Mouse (Mus musculus): ENCODE data around the gene Rftn1.
A peak's percentile ranks its signal among the peaks of the same experiment; 100 is the strongest.

Gene Rftn1

DNA sequence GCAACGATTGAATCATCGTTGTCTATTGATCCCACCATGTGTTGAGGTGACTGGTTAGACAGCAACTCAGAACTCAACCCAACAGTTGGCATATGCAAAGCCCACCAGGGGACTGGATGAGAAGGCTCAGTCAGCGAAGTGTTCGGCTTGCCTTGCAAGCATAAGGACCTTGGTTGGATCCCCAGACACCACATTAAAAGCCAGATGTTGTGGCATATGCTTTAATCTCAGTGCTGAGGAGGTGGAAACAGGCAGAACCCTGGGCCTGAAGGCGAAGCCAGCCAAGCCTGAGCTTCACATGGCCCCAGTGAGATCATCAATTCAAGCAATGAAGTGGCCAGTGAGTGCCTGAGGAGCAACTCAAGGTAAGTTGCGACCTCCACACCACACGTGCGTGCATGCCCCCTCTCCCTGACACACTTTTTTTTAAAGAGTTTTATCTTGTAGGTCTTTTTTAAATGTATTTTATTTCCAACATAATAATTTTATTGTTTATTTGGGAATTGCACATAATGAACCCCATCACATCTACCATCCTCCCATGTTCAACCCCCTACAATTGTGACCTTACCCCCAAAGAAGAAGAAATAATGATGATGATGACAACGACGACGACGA, 11.5 kb upstream of the Rftn1 start:
- no peak for DNase-seq

DNA sequence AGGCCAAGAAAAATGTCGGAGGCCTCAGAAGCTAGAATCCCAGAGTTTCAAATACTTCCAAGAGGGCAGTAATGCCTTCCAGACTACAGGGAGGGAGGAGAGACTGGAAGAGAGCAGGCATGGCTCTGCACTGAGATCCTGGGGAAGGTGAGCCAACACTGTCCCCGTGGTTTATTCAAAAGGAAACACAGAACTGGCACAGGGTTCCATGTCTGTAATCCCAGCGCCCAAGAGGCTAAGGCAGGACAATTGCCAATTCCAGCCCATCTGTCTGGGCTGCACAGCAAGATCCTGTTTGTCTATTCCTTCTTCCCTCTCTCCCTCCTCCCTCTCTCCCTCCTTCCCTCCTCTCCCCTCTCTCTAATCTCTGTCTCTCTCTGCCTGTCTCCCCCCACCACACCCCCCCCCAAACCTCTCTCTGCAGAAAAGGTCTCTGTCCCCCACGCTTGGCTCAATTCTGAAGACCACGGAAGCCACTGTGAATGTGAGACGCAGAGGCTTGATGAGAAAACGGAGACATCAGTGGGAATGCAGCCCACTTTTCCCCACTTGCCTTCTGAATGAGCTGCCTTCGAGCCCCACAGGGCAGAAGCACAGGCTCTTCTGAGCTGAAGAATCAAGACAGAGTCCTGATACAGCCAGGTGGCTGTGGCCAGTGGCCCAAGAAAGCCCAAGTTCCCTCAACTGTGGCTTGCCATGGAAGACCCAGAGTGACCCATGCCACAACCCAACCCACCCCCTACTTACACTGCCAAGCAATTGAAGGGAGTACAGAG, 8.8 kb upstream of the Rftn1 start:
- DNase-seq, result peak; percentile 85 to 87

GRCm38 (mm10) chr17:50197572-50197971, 7.1 kb upstream of the Rftn1 start:
- no peak for DNase-seq

GRCm38 (mm10) chr17:50196005-50196672, 5.7 kb upstream of the Rftn1 start:
- DNase-seq, result no peak

DNA sequence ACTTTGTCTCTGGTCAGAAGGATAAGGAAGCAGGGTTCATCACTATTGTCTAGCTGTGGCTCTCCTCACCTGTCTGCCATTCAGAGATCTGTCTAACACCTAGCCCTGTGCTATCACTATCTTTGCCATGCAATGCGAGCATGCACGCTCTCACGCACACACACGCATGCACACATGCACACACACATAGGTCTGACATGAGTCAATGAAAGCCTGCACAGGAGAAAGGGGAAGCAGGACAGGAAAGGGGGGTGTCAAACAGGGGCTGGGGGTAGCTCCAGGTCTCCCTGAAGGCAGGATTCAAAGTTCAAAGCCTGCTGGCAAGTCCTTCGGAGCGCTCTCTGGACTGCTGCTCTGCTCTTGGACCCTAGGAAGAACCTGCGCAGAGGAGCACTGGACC, 4.9 kb upstream of the Rftn1 start:
- DNase-seq, result no peak

DNA sequence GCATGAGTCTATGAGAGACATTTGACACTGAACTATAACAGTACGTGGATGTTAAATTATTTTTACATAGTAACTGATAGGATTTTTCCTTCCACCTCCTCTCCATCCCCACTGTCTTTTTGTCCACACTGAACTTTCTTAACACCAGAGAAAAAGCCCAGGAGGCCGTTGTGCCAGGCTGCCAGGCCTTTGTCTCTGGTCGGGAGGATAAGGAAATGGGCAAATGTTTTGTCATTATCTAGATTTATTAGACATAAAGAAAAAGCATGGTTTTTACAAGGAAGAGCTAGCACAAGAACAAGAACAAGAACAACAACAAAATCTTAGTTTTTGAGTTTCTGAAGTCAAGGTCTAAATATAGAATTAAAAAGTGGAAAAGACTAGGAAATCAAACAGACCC, 4.1 kb upstream of the Rftn1 start:
- no peak for DNase-seq

GRCm38 (mm10) chr17:50193653-50194052, 3.2 kb upstream of the Rftn1 start:
- no peak for DNase-seq

GRCm38 (mm10) chr17:50192376-50192940, 2.0 kb upstream of the Rftn1 start:
- no peak for DNase-seq

DNA sequence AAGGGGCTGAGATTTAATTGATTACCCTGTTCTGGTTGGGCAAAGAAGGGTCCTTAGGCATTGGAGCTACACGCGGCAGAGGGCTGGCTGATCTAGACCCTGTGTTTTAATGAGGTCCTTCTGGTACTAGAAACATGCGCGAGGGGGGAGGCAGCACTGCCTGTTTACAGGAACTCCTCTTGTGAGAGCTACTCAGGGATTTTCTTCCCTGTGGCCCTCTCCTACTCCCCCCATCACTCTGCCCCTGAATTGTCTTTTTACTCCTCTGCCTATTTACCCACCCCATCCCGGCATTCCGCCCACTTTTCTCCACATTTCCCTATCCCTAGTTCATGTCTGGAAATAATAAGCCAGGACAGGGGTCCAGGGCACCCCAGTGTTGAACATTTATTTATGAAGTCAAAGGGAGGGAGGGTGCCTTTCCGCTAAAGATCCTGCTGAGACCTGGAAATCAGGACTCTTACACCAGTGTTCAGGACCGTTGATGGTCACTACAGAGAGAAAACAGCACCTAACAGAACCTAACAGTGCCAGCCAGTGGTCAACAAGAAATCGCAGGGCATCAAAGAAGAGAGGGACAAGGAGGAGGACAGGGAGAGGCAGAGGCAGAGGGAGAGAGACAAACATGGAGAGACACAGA, 964 bp upstream of the Rftn1 start:
- no peak for DNase-seq

DNA sequence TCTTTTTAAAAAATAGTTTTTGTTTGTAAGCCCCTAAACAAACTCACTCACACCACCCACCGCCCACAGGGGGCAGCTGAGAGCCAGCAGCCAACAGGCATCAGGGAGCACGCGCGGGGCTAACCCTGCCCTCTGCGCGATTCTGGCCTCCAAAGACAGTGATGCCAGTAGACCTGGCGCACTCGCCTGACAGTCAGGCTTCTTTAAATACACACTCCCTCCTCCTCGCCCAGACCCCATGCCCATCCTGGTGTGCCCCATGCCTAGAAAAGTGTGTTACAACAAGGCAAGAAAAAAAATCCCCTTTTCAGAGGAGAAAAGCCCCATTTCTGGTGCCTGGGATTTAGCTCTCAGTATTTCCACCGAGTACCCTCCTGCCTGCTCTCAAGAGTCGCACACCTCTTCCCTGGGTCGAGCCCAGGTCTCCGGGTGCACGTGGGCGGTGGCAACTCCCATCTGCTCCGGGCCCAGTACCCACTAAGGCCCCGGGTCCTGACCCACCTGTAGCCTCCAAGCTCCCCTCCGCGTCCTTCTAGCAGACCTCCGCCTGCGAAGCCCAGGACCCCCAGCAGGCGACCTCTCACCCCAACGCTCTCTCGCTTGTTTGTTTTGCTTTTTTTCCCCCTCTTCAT, 977 bp downstream of the Rftn1 start:
- DNase-seq, result peak; percentile 69 to 78

GRCm38 (mm10) chr17:50188662-50189345, 1.7 kb downstream of the Rftn1 start:
- DNase-seq, result no peak

GRCm38 (mm10) chr17:50185616-50186015, 4.9 kb downstream of the Rftn1 start:
- no peak for DNase-seq

DNA sequence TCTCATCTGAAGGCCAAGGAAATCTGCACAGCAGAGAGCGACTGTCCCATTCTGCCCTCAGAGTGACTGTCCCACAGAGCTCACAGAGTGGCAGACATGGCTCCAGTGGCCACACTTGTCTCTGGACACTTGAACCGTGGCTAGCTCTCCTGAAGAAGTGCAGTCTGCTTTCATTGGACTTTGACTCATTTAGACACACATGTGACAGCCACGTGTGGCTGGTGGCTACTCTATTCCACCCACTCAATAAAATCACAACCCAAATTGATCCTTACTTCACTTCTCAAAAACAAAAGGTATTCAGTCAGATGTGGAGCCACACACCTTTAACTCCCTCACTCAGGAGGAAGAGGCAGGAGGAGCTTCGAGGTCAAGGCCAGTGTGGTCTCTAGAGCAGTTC, 5.4 kb downstream of the Rftn1 start:
- no peak for DNase-seq

DNA sequence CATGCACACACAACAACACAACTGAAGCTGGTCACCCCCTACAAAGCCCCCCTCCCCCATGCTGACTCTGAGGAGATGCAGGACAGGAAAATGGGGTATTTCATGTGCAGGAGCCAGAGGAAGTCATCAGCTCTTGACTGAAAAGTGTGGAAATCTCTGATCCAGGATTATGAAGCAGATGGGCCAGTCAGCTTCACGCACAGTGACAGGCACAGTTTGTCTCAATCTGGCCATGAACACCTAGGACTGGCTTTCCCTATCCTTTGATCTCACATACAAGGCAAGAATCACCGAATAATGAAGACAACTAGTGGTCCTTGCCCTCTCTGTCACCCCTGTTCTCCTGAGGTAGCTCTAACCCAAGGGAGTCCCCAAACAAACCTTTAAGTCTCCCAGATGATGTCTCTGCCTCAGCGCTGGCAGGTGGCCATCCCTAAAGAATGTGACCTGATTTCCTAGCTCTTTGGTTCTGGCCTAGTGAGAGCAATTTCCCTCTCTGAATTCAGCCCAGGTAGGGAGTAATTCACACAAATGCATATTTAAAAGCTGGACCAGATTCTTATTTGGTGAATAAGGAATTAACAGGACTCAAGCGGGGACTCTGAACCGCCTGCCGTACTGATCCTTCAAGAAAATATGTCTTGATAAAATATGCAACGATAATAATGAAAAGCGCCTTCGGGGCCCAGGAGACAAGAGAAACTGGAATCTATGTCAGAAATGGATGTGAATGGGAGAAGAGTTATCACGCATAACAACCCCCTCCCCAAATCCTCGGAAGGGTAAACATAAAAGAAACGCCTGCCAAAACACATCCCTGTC, 6.0 kb downstream of the Rftn1 start:
- peak; percentile 75 to 78 for DNase-seq

DNA sequence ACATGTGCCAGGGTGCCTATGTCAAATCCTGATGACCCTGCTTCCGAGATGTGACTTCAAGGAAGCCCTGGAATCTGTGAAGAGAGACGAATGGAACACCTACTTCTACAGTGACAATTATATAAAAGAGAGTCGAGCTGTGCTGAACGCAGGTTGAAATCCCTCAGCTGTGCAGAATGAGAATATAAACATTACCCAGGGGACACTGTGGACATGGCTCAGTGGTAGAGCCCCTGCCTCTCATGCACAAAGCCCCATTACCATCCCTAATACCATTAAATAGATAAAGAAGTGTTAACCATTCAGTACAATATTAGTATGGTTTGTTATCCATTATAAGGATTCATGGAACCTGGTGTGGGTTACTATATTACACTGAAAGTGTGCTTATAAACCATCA, 7.2 kb downstream of the Rftn1 start:
- DNase-seq, result no peak

GRCm38 (mm10) chr17:50182542-50182951, 7.9 kb downstream of the Rftn1 start:
- DNase-seq, result peak; percentile 59 to 74

GRCm38 (mm10) chr17:50180899-50181570, 9.4 kb downstream of the Rftn1 start:
- DNase-seq, result no peak

DNA sequence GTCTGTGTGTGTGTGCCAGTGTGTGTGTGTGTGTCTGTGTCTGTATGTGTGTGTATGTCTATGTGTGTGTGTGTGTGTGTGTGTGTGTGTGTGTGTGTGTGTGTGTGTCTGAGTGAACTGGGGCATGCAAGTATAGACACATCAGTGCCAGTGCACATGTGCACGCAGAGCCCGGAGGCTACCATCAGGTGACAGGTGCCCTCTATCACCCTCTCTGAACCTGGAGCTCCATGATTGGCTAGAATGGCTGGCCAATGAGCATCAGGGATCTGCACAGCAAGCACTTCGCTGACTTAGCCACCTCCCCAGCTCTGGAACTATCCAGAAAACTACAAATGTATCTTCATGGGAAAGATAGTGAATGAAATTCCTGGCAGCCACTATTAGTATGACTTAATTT, 16.7 kb downstream of the Rftn1 start:
- no peak for DNase-seq

DNA sequence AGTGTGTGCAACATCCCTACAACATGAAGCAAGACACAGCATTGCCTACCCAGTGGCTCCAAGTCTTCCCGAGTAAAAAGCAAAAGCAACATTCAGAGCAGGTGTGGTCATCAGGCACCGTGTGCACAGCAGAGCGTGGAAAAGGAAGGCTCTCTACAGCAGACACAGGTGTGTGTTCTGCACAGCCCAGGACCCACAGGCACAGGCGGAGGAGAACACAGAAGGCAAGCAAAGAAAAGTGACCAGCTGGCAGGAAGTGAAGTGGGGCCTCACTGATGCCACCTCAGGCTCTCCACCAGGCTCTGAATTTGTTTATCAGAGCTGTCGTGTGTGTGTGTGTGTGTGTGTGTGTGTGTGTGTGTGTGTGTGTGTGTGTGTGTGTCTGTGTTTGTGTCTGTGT, 17.1 kb downstream of the Rftn1 start:
- DNase-seq, result no peak

GRCm38 (mm10) chr17:50172795-50173194, 17.7 kb downstream of the Rftn1 start:
- no peak for DNase-seq
